Mouse (Mus musculus) MEL (cell line): ENCODE measurements around the gene Szrd1. TPM values are rescaled to one million over a fixed set of nuclear protein-coding genes. Genes with fewer than 3 reads are reported as not detected.

Experiments
- DNase-seq: peaks from one replicate; pipeline ENCODE4 v3.0.0; 2011; ENCODE audit warnings: low read depth, low spot score
- H3K27ac ChIP-seq: 2 replicates; pipeline ENCODE4 v1.5.1; 2012; ENCODE audit warnings: low read depth, mild to moderate bottlenecking, control low read depth, low read length, moderate library complexity; ENCODE audit not compliant: control insufficient read depth
- H3K27me3 ChIP-seq, 2 experiments: fragments of 150-350 bp in 1 of 2; sonication (generic) in 1 of 2; 2 replicates each; pipeline ENCODE4 v1.6.1; 2012; ENCODE audit warnings: low read length in 2 of 2, mild to moderate bottlenecking in 2 of 2, improper control_type of control experiment in 1 of 2, moderate library complexity in 1 of 2; ENCODE audit not compliant: insufficient read depth in 2 of 2, control insufficient read depth in 1 of 2
- H3K36me3 ChIP-seq, 2 experiments: 2 replicates each; pipeline ENCODE4 v1.6.1; 2012 to 2014; ENCODE audit warnings: low read length in 2 of 2, improper control_type of control experiment in 1 of 2, inconsistent platforms in 1 of 2, mild to moderate bottlenecking in 1 of 2; ENCODE audit not compliant: insufficient read depth in 2 of 2, control insufficient read depth in 1 of 2
- H3K4me1 ChIP-seq, 2 experiments: fragments of 150-350 bp in 1 of 2; sonication (generic) in 1 of 2; 2 replicates each; pipeline ENCODE4 v1.6.1; 2012; ENCODE audit warnings: low read length in 2 of 2, improper control_type of control experiment in 1 of 2, mild to moderate bottlenecking in 1 of 2; ENCODE audit not compliant: insufficient read depth in 2 of 2, control insufficient read depth in 1 of 2
- H3K4me3 ChIP-seq, 2 experiments: fragments of 150-350 bp in 1 of 2; sonication (generic) in 1 of 2; 2 replicates each; pipeline ENCODE4 v1.5.1; 2012; ENCODE audit warnings: low read depth in 2 of 2, low read length in 2 of 2, mild to moderate bottlenecking in 2 of 2, moderate library complexity in 2 of 2, control low read depth in 1 of 2, improper control_type of control experiment in 1 of 2; ENCODE audit not compliant: control insufficient read depth in 1 of 2, insufficient read depth in 1 of 2
- H3K79me2 ChIP-seq: 2 replicates; pipeline ENCODE4 v1.6.1; 2012; ENCODE audit warnings: mild to moderate bottlenecking, low read length, moderate library complexity; ENCODE audit not compliant: control insufficient read depth, poor library complexity, insufficient read depth
- H3K9ac ChIP-seq: 2 replicates; pipeline ENCODE4 v1.6.1; 2012; ENCODE audit warnings: low read depth, mild to moderate bottlenecking, control low read depth, low read length, moderate library complexity; ENCODE audit not compliant: control insufficient read depth, poor library complexity, severe bottlenecking
- H3K9me3 ChIP-seq: fragments of 150-350 bp; sonication (generic); replicated peaks from 2 replicates; pipeline ENCODE4 v1.6.1; 2012; ENCODE audit warnings: mild to moderate bottlenecking, low read length, improper control_type of control experiment, moderate library complexity; ENCODE audit not compliant: insufficient read depth
- BHLHE40 ChIP-seq: IDR thresholded peaks from 2 replicates; pipeline ENCODE4 v1.6.1; 2012; ENCODE audit warnings: low read depth, mild to moderate bottlenecking, inconsistent platforms, low read length, improper control_type of control experiment, borderline replicate concordance
- CHD1 ChIP-seq: IDR thresholded peaks from 2 replicates; pipeline ENCODE4 v1.6.1; 2012; ENCODE audit warnings: low read depth, mild to moderate bottlenecking, inconsistent platforms, low read length, improper control_type of control experiment
- CTCF ChIP-seq, 3 experiments: IDR thresholded peaks in 2 of 3; conservative IDR thresholded peaks in 1 of 3; 2 replicates each; pipeline ENCODE4 v1.5.1; 2011 to 2012; ENCODE audit warnings: low read length in 3 of 3, low read depth in 2 of 3, mild to moderate bottlenecking in 2 of 3, improper control_type of control experiment in 1 of 3, inconsistent platforms in 1 of 3, mixed read lengths in 1 of 3, moderate library complexity in 1 of 3; ENCODE audit not compliant: control insufficient read depth in 1 of 3, insufficient read depth in 1 of 3, poor library complexity in 1 of 3, severe bottlenecking in 1 of 3
- E2F4 ChIP-seq: IDR thresholded peaks from 2 replicates; pipeline ENCODE4 v1.6.1; 2011; ENCODE audit warnings: low read depth, low read length, improper control_type of control experiment, borderline replicate concordance
- EP300 ChIP-seq, 2 experiments: IDR thresholded peaks; 2 replicates each; pipeline ENCODE4 v1.6.1; 2011; ENCODE audit warnings: improper control_type of control experiment in 2 of 2, low read length in 2 of 2, low read depth in 1 of 2, mild to moderate bottlenecking in 1 of 2
- ETS1 ChIP-seq: IDR thresholded peaks from 2 replicates; pipeline ENCODE4 v1.6.1; 2012; ENCODE audit warnings: low read depth, mild to moderate bottlenecking, inconsistent platforms, low read length, improper control_type of control experiment, moderate library complexity
- GABPA ChIP-seq: IDR thresholded peaks from 2 replicates; pipeline ENCODE4 v1.6.1; 2012; ENCODE audit warnings: low read depth, mild to moderate bottlenecking, inconsistent platforms, low read length, improper control_type of control experiment, moderate library complexity
- GATA1 ChIP-seq: IDR thresholded peaks from 2 replicates; pipeline ENCODE4 v1.6.1; 2011; ENCODE audit warnings: low read depth, low read length, improper control_type of control experiment
- HCFC1 ChIP-seq: IDR thresholded peaks from 2 replicates; pipeline ENCODE4 v1.6.1; 2012; ENCODE audit warnings: low read depth, mild to moderate bottlenecking, inconsistent platforms, low read length, improper control_type of control experiment, moderate library complexity
- JUND ChIP-seq: IDR thresholded peaks from 2 replicates; pipeline ENCODE4 v1.6.1; 2011; ENCODE audit warnings: low read depth, mild to moderate bottlenecking, improper control_type of control experiment, low read length
- KAT2A ChIP-seq: conservative IDR thresholded peaks from 2 replicates; pipeline ENCODE4 v1.6.1; 2012; ENCODE audit warnings: low read depth, low read length, improper control_type of control experiment, inconsistent platforms
- MAFK ChIP-seq: IDR thresholded peaks from 2 replicates; pipeline ENCODE4 v1.6.1; 2011; ENCODE audit warnings: low read depth, mild to moderate bottlenecking, low read length, improper control_type of control experiment, borderline replicate concordance
- MAX ChIP-seq: IDR thresholded peaks from 2 replicates; pipeline ENCODE4 v1.6.1; 2011; ENCODE audit warnings: low read length, improper control_type of control experiment
- NELFE ChIP-seq: IDR thresholded peaks from 2 replicates; pipeline ENCODE4 v1.6.1; 2011; ENCODE audit warnings: low read depth, low read length, improper control_type of control experiment
- POLR2AphosphoS2 ChIP-seq: IDR thresholded peaks from 2 replicates; pipeline ENCODE4 v1.6.1; 2011; ENCODE audit warnings: low read length, improper control_type of control experiment
- SIN3A ChIP-seq: IDR thresholded peaks from 2 replicates; pipeline ENCODE4 v1.6.1; 2012; ENCODE audit warnings: low read length, improper control_type of control experiment, inconsistent platforms
- SMC3 ChIP-seq: IDR thresholded peaks from 2 replicates; pipeline ENCODE4 v1.6.1; 2011; ENCODE audit warnings: low read depth, low read length, improper control_type of control experiment
- TAL1 ChIP-seq: IDR thresholded peaks from 2 replicates; pipeline ENCODE4 v1.6.1; 2012; ENCODE audit warnings: mild to moderate bottlenecking, inconsistent platforms, low read length, moderate library complexity, mixed read lengths
- USF1 ChIP-seq: IDR thresholded peaks from 2 replicates; pipeline ENCODE4 v1.6.1; 2014; ENCODE audit warnings: low read depth, mild to moderate bottlenecking, inconsistent platforms, low read length, improper control_type of control experiment, moderate library complexity
- ZKSCAN1 ChIP-seq: IDR thresholded peaks from 2 replicates; pipeline ENCODE4 v1.6.1; 2012; ENCODE audit warnings: low read depth, mild to moderate bottlenecking, inconsistent platforms, low read length, improper control_type of control experiment, moderate library complexity
- ZMIZ1 ChIP-seq: IDR thresholded peaks from 2 replicates; pipeline ENCODE4 v1.6.1; 2012; ENCODE audit warnings: low read depth, mild to moderate bottlenecking, inconsistent platforms, low read length, improper control_type of control experiment, moderate library complexity
- polyA plus RNA-seq, 2 experiments: library from polyadenylated mRNA; stranded (reverse) in 1 of 2; unstranded in 1 of 2; fragments of >175 nt in 1 of 2; fragments of >200 nt in 1 of 2; gene quantifications; 2 replicates each; pipeline versions ENCODE4 v1.2.1 to v1.2.4; 2012; ENCODE audit warnings: low replicate concordance in 2 of 2, low read depth in 1 of 2; ENCODE audit not compliant: insufficient read length in 2 of 2, insufficient read depth in 1 of 2, missing spikeins in 1 of 2
- total RNA-seq: library from RNA; depleted of rRNA; stranded (reverse); fragments of 300-350 nt; gene quantifications from 2 replicates; pipeline ENCODE4 v1.2.3, GENCODE M21; 2012

Szrd1 gene
- total and polyA plus RNA-seq, 3 experiments, result 63.0 to 137 TPM; not detected in 1

DNA sequence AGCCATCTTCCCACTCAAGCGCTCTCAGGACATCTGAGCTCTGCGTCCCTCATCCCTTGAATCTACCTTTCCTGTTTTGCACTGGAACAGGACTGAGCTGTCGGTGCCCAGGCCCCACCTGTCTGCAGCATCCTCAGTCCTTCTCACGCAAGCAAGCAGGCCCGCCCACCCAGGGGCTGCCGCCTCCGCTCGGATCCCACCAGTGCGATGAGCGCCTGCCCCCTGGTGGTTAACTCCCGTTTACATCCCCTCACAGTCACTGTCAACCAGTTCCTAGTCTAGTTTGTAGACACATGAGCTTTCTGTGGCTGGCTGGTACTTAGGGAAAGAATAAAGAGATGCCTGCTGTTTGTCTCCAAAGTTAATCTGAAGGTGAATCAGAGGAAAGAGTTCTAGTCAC lies 18.9 kb downstream of the Szrd1 start:
- no peak overlapping the region for H3K27ac ChIP-seq
- H3K4me1 ChIP-seq, result no peaks in the 10 kb centered on the region
- no peak overlapping the region for H3K4me3 ChIP-seq
- H3K27me3 ChIP-seq, result no peaks in the 10 kb centered on the region
- H3K79me2 ChIP-seq, result peaks cover 39% of the 10 kb centered on the region
- peaks cover 0 to 2% of the 10 kb centered on the region in 2 experiments; a peak in 1 of 4 replicates for H3K36me3 ChIP-seq
- H3K9me3 ChIP-seq, result no peaks in the 10 kb centered on the region
- peak; percentile 30 for DNase-seq
- TF ChIP-seq EP300 (IDR thresholded peaks at IDR 0.05; ENCODE audit: low read depth in 1 of 2, low read length in 2 of 2) (no peak), CTCF (IDR thresholded peaks at IDR 0.05 in 2 of 3, conservative IDR thresholded peaks at IDR 0.05 in 1 of 3; ENCODE audit: control insufficient read depth in 1 of 3, insufficient read depth in 1 of 3, low read depth in 2 of 3, low read length in 3 of 3, poor library complexity in 1 of 3, severe bottlenecking in 1 of 3) (peak; percentile 27 to 44 (median 34); a peak in 4 of 6 replicates)
- H3K9ac ChIP-seq, result no peak overlapping the region

DNA sequence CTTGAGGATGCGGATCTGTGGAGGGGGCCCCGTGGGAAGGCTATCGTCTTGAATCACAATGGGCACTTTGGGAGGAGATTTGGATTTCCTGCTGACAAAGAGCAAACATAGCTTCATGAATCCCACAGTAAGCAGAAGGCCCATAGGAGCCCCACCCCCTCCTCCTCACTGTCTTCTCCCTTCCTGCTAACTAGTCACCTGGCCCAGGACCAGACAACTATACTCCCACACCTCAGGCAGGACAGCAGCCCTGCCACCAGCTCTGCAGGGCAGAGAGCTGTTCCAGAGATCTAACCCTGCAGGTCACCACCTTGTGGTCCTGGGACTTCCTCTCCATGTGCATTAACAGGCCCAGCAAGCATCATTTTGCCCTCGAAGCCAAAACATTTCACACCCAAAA lies 20.9 kb downstream of the Szrd1 start:
- H3K36me3 ChIP-seq, result peaks cover 0 to 2% of the 10 kb centered on the region in 2 experiments; a peak in 1 of 4 replicates
- no peaks in the 10 kb centered on the region for H3K4me1 ChIP-seq
- DNase-seq, result no peak
- no peak overlapping the region for H3K9ac ChIP-seq
- no peaks in the 10 kb centered on the region for H3K27me3 ChIP-seq
- H3K9me3 ChIP-seq, result no peaks in the 10 kb centered on the region
- TF ChIP-seq SMC3, result no peak
- no peak for TF ChIP-seq CHD1
- TF ChIP-seq POLR2AphosphoS2, result no peak
- no peak for TF ChIP-seq ZMIZ1
- TF ChIP-seq GABPA, result no peak
- TF ChIP-seq NELFE, result no peak
- no peak for TF ChIP-seq MAFK
- TF ChIP-seq USF1, result no peak
- no peak for TF ChIP-seq CTCF (IDR thresholded peaks at IDR 0.05 in 2 of 3, conservative IDR thresholded peaks at IDR 0.05 in 1 of 3; ENCODE audit: control insufficient read depth in 1 of 3, insufficient read depth in 1 of 3, low read depth in 2 of 3, low read length in 3 of 3, poor library complexity in 1 of 3, severe bottlenecking in 1 of 3)
- no peak for TF ChIP-seq TAL1
- TF ChIP-seq ETS1, result no peak
- no peak for TF ChIP-seq HCFC1
- TF ChIP-seq SIN3A, result no peak
- TF ChIP-seq MAX, result no peak
- no peak for TF ChIP-seq ZKSCAN1
- TF ChIP-seq JUND, result no peak
- no peak for TF ChIP-seq KAT2A
- TF ChIP-seq GATA1, result no peak
- no peak for TF ChIP-seq E2F4
- TF ChIP-seq BHLHE40, result no peak
- peaks cover 25% of the 10 kb centered on the region for H3K79me2 ChIP-seq
- no peak overlapping the region for H3K27ac ChIP-seq
- H3K4me3 ChIP-seq, result no peak overlapping the region
